Mouse (Mus musculus) kidney, adult 11 months (tissue): ENCODE results near the gene Cnp.
"Not testable (repeated sequence)": the region's sequence is repeated elsewhere in the genome, so short reads cannot be mapped to it uniquely, and the experiment has no call there.

Source experiments
- DNase-seq: peaks from one replicate; pipeline ENCODE4 v3.0.0; 2022

Cnp gene

DNA sequence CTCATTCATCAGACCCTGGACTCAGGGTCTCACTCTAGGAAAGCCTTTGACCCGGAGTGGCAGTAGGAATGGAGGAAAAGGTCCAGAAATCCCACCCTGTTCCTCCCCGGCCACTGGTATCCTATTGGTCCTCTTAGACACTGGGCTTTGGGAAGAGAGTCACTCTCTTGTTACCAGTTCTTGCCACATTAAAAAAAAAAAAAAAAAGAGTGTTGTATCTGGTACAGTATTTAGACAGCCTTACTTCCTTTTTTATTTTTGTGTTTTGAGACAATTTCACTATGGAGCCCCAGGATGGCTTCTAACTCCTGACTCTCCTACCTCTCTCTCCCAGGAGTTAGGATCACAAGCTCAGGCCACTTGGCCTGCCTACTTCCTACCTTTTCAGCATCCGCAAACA is 17.1 kb upstream of the Cnp start:
- DNase-seq: no peak

DNA sequence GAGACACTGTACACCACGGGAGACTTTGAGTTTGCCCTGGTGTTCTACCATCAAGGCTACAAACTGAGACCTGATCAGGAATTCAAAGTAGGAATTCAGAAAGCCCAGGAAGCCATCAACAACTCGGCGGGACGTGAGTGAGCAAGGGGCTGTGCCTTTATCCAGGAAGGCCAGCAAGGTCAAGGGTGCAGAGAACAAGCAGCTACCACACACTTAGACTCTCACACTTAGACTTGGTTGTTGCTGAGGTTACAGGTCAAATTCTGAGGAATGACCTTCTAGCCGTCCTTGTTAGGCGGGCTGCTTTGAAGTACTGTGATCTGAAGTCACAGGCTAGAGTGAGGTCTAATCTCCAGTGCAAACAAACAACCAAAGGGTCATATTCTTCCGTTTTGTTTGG is 15.2 kb upstream of the Cnp start:
- no peak for DNase-seq

DNA sequence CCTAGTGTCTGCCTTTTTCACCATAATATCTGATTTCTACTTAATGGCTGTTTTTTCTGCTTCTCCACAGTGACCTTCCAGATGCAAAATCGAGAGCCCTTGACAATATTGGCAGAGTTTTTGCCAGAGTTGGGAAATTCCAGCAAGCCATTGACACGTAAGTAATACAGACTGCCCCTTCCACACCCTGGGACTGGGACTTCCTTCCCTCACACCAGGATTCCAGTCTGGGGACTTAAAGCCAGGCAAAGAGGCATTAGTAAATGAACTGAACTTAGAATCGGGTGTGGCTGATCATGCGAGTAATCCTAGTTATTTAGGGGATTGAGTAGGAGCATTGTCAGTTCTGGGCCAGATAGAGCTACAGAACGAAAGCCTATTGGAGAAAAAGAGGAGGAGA is 13.0 kb upstream of the Cnp start:
- DNase-seq: no peak

DNA sequence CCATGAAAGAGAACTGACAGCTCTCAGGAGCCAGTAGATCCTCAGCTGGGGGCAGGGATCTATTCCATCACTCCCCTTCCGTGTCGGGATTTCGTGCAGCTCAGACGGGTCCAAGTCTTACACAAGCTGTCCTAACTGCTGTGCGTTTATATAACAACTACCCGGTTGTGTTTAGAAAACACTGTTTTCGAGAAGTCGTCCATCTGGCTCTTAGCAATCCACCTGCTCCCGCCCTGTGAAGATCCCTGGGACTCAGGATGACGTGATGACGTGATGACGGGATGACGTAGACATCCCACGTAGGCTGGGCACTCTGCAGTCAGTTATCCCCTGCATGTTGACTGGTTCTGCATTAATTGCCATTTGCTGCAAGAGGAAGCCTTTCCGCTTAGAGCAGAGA is 10.4 kb upstream of the Cnp start:
- DNase-seq: no peak

DNA sequence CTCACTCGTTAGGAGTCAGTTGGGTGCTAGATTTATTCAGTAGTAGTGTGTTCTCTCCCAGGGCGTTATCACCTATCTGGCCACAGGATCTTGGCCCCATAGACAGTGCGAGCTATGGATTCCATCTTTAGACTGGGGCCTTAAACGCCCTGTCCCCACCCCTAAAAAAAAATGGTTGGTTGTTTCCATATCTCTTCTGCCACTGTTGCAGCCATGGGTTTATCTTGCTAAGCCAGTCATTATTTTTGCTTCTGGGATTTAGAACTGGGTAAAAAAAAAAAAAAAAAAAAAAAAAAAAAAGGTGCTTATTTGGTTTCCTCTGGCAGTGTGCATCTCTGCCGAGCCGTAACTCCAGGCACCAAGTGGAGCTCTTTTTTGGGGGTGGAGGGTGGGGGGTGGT is 10.0 kb upstream of the Cnp start:
- no peak for DNase-seq

DNA sequence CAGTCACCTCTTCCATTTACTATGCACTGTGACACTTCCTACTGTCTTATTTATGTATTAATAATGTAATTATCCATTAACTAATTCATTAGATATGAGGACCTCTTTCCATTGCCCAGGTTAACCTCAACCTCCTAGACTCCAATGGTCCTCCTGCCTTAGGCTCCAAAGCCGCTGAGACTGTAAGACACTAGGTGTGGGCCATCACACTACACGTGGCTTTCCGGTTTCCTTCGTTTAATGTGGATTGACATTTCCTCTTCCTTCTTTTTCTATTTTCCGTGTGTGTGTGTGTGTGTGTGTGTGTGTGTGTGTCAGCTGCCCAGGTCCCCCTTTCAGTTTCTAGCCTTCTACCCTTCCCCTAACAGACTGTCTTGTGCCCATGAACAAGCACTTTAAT is 7.5 kb upstream of the Cnp start:
- DNase-seq: no peak

DNA sequence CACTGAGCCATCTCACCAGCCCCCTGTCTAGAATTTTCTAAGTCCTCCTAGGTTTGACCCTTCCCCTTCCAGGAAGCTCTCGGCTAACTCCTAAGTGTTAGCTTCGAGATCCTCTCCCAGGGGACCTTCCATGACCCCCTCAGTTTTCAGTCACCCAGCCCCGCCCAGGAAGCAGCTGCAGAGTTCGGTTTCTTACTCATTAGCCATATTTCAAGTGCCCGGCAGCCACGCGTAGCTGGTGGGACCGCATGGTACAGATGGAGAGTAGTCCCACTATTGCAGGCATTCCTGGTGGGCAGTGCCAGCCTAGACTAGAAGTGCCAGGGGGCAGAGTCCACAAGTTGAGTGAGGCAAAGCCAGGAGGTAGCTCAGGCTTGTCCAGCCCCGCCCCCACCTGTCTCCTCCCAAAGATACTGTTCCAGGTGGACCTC is 6.9 kb upstream of the Cnp start:
- peak; percentile 67 for DNase-seq

DNA sequence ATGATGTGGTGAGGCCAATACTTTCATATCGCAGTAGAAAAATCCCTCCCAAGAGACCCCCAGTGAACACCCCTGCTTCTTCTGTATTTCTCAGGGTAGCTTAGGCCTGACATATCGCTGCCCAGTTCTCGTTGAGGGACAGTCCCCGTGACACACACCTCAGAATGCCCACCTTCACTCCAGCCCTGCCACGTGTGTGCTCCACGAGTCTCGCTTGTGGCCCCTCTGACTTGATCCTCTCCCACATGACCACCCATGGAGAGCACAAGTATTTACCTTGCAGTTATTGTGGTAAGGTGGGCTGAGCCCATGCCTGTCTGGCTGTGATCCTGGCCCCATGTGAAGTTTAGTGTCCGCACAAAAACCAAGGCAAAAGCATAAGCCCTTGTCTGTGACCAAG is 6.0 kb upstream of the Cnp start:
- DNase-seq: no peak

DNA sequence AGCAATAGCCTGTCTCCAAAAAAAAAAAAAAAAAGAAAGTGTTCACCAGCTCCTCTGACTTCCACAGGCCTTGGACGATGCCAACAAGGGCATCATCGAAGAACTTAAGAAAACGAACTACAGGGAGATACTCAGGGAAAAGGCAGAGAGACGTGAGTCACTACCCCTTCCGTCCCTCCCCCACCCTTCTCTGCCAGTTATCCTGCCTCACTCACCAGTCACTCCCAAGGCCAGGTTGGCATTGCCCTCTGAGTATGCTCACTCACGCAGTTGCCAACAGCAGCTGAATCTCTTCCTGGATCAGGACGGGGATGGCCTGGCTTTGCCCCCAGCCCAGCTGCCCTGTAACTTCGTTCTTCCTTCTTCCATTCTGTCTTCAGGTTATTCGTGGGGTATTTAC is 4.9 kb upstream of the Cnp start:
- no peak for DNase-seq

DNA sequence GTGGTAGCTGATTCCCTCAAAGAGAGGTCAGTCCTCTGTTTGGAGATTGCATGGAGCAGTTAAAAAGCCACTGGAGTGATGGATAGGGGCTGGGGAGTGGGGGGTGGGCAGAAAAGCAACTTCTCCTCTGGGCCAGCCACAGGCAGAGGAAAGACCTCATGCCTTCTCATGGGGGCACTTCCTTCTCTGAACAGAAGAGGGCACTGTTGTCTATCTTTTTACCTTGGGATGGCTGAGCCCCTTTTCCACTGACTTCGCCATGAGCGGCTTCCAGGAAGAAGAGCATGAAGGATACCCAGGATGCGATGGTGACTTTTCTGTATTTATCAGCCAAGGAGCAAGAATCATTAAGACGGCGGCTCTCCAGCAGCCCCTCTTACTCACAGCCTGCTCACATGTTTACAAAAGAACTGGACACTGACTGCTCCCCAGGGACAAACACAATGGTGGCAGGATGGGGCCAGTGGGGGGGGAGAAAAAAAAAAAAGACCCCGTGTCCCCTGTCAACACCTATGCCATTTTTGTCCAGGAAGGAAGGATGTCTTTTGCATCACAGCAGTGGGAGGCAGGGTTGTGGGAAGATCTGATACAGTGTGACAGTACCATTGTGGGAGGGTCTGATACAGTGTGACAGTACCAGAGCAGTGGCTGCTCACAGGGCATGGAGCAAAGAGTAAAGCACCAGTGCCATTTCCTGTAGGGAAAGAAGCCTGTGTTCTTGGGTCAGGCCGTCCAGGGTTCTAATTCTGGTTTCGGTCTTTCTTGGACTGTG is 4.1 kb upstream of the Cnp start:
- DNase-seq: peak; percentile 55

DNA sequence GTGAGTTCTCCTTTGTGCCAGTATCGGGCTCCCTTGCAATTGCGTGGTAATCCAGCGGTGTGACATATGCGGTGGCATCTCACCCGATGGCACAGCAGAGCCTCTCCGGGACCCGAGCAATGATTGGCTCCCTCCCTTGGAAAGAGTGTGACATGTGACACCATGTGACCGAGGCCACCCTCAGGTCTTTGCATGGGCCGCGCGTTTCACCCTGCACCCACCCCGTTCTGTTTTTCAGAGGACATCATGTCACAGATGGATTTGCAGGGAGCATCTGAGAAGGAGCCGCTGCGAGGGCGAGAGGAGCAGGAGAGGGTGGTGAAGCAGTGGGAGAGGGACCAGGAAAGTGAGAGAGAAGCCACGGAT is 3.5 kb upstream of the Cnp start:
- no peak for DNase-seq

DNA sequence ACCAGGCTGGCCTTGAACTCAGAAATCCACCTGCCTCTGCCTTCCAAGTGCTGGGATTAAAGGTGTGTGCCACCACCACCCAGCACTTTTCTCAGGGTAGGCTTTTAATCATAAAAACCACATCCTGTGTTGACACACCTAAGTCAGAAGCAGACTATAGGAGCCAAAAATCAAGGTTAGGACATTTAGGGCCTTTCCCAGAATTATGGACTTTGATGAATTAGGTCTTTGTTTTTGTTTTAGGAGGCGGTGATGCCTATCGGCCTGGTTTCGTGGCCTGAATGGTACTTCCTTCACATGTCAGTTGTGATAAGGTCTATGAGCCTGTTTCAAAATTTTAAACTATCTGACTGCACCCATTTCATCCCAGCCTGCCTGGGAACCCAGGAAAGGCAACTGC is 516 bp upstream of the Cnp start:
- DNase-seq: no peak

DNA sequence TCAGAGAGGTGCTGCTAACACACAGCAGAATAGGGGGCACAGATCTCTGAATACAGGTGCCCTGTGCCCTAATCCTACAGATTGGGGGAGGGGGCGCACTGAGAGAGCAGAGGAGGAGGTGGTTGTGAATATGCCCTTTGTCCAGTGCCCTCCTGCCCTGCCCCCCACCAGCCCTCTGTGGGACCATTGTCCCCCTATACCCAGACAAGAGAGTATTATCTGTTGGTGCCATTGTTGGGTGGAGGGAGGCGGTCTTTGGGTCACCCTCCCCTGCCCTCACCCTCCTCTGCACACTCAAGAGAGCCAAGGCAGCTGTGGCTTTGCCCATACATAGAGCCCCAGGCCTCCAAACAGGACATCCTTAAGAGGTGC is 766 bp downstream of the Cnp start:
- DNase-seq: peak; percentile 19

DNA sequence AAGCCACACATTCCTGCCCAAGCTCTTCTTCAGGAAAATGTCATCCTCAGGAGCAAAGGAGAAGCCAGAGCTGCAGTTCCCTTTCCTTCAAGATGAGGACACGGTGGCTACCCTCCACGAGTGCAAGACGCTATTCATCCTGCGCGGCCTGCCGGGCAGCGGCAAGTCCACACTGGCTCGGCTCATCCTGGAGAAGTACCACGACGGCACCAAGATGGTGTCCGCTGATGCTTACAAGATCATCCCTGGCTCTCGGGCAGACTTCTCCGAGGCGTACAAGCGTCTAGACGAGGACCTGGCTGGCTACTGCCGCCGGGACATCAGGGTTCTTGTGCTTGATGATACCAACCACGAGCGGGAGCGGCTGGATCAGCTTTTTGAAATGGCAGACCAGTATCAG is 1.6 kb downstream of the Cnp start:
- DNase-seq: no peak

DNA sequence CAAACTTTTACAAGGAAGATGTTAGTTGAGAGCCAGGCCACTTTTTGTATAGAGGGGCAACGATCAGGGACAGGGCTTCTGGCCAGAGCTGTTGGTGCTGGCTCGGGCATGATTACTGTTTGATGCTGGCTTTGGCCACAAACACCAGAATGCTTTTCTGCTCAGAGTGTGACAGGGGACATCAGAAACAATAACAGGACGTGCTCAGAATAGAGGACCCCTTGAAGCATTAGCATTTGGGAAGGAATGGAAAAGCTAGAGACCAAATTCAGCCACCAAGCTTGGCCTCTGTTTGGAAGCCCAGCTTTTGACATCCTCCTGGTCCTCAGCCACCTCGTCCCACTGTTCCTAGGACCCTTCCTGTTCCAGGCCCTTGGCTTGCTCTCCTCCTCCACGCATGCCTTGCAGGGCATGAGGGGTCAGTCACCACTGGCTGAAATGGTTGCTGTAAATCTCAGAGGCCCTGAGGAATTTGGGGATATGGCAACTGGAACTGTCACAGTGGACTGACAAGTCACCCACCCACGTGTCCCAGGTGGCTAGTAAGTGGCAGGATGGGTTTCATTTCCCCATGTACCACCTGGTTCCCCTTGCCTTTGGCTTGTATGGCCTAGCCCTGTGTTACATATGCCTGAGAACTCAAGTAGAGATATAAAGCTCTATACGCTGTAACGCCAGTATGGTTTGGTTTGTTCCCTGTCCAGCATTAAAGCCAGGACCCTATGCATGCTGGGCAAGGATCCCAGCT is 3.3 kb downstream of the Cnp start:
- DNase-seq: no peak

DNA sequence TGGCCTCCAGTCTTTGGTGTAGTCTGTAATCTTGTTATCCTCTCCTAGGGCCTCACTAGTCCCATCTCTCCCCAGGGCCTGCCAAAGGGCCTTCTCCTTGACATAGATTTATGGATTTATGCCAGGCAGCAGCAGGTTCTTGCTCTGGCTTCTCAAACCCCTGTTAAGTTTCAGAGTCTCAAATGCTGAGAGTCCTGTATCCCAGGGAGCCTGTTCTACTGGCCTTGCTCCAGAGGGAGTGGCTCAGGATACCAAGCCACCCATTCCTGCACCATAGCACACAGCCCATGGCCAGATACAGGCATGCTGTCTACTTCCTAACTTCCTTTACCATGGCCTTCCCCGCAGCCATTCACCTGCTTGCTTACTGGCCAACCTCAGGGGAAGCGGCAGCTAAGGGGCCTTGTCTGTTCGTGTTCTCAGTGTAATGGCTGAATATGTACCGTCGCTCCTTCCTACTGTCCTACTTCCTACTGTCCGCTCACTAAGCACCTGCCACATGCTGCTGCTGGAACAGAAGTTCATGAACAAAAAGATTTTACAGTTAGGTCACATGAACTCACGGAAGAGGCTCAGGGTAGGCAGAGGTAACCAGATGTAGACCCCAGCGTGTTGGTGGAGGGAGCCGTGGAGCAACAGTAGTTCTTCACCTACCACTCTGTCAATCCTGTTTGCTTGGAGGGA is 4.6 kb downstream of the Cnp start:
- no peak for DNase-seq

DNA sequence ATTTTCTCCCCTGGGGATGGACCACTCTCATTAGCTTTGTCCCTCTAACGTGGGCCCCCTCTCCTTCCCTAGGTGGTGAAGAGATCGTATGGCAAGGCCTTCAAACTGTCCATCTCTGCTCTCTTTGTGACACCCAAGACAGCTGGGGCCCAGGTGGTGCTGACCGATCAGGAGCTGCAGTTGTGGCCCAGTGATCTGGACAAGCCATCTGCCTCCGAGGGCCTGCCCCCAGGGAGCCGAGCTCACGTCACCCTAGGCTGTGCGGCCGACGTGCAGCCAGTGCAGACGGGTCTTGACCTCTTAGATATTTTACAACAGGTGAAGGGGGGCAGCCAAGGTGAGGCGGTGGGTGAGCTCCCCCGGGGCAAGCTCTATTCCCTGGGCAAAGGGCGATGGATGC is 5.6 kb downstream of the Cnp start:
- DNase-seq: no peak

DNA sequence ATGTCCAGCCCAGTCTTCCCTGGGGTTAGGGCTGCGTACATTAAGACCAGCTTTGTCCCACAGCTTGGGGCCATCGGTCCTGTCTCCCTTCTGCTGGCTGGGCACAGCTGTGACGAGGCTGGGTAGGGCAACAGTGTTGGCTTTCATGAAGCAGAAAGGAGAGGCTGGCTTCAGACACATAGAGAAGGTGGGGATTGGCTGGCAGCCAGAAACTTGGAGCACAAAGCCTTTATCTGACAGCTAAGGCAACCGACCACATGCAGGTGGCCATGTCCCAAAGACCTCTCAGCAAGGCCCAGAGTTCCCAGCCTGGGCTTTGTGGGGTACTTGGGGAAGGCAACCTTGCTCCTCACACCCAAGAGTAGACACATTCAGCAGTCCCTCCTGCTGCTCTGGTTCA is 7.1 kb downstream of the Cnp start:
- DNase-seq: no peak

DNA sequence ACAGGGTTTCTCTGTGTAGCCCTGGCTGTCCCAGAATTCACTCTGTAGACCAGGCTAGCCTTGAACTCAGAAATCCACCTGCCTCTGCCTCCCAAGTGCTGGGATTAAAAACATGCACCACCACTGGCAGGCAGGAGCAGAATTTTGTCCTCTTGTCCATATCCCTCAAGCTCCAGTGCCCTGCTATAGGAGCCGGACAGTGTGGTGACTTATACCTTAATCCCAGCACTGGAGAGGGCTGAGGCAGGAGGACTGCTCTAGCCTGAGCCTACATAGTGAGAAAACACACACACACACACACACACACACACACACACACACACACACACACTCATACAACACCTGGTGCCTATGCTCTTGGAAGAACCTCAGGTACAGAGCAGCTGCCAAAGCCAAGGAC is 7.7 kb downstream of the Cnp start:
- not testable (repeated sequence) for DNase-seq

DNA sequence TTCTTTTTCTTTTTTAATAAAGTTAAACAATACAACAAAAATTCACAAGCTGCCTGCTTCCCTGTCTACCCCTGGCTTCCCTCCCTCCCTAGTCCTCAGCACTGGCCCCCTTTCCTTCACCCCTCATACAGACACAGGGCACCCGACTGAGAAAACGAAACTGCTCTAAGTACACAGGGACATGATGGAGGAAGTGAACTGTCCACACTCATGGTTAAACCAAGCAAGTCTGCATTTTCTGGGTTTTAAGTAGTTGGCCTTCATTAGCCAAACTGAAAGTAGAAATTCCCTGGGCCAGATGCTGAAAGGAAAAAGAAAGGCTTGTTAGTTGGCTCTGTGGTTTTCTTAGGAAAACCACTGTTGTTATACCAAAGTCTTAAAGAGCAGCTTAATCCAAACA is 8.1 kb downstream of the Cnp start:
- no peak for DNase-seq

DNA sequence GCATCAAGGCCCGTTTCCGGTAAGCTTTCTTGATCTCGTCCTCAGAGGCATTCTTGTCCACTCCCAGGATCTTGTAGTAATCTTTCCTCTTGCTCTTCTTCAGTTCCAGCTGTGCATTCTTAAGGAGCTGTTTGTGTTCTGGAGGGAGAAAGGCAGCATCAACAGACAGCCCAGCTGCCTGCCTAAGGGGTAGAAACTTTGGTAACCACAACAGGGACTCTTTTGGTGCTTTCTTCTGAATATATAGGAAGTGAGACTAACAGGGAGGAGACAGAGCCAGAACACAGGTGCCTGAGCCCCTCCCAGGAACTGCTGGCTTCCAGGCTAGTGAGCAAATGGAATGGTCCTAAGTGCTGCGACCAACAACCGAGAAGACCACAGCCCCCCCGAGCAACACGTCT is 9.9 kb downstream of the Cnp start:
- DNase-seq: no peak

DNA sequence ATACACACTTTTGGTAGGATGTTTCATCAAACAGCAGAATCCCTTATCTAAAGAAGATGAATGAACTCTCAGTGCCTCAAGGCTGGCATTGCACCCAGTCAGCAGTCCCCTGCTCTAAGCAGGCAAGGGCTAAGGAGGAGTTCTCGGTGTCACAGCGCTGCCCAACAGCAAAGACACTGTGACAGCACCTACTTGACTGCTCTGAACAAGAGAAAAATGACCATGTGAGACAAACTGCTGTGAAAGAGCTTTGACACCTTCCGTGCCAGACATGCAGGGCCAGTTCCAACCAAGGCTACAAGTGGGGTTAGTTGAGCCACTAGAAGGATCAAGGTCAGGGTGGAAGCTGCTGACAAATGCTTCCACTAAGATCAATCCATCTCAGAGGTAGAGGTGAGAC is 10.4 kb downstream of the Cnp start:
- DNase-seq: no peak

DNA sequence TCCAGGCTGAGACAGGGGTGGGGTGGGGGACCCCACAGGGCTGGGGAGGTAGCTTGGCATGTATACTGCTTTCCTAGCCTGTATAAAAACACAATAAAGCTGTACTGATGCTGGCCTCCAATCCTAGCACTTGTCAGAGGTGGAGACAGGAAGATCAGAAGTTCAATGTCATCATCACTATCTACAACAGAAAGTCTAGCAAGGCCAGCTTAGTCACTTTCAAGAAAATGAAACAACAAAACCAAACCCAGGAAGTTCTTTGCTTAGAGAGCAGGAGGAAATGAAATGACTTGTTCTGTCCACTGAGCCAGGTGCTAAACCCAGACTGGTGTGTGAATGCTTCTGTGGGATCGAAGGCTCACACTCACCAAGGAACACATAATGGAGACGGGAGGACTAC is 13.8 kb downstream of the Cnp start:
- no peak for DNase-seq

DNA sequence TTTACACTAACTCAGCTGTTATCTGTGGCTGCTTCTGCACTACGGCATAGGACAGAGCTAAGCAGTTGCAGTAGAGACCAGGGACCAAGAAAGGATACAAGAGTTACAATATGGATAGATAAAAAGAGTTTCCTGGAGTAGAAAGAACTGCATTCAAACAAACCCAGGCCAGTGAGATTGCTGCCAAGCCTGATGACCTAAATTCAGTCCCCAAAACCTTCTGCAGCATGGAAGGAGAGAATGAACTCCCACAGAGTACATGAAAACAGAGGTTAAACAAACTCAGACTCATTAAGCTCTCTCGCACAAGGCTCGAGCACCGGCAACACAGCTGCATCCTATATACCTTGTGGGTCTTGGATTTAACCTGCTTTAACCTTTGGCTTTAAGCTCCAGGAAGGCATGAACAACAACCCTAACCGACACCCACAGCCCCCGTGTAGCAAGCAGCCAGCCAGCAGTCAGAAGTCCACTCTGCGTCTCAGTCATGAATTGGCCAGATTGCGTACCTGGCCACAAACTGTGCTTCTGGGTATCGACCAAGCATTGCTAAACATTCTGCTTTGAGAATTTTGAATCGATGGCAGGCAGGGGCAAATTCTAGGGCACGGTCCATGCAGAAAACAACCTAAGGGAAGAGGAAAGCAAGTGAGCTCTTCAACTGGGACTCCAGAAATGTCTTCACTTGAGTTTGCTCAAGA is 17.8 kb downstream of the Cnp start:
- no peak for DNase-seq
